Mouse (Mus musculus): Measurements from ENCODE around the gene Itpr3.
A peak's percentile ranks its signal among the peaks of the same experiment; 100 is the strongest.

DNA sequence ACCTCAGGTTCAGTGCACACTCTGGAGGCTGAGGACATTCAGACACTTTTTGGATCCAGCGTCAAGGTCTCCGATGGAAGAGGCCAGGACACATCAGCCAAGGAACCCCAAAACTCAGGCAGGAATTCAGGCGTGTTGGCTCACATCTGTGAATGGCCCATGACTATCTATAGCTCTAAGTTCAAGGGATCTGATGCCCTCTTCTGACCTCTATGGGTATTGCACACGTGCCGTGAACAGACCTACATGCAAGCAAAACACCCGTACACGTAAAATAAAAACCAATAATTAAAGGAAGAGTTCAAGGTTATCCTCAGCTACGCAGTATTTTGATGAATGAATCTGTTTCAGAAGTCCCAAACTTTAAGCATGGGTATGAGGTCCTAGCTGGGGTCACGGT, 49.6 kb downstream of the Itpr3 start:
- TF ChIP-seq CTCF (IDR thresholded peaks at IDR 0.05; ENCODE audit: insufficient read depth, low read length) (0 out of 2 replicates have a peak, but pooled peaks have one; percentile 18), POLR2A (IDR thresholded peaks at IDR 0.05; ENCODE audit: borderline replicate concordance, extremely low read depth, low read depth, low read length) (no peak)

Measured in lung, adult 2 months (tissue).